Mouse (Mus musculus) heart, embryonic 16.5 days (tissue): Measurements from ENCODE around the gene Masp1. TPM values are rescaled to one million over a fixed set of nuclear protein-coding genes. Genes with fewer than 3 reads are reported as not detected.

ENCODE experiments used
- ATAC-seq: fragments of 200-750 bp; cut with Nextera tagmentation; replicated peaks from 2 replicates; pipeline ENCODE4 v1.8.0; 2017; ENCODE audit warnings: moderate number of reproducible peaks; ENCODE audit not compliant: insufficient read depth, low FRiP score; ENCODE audit errors: extremely low read depth
- H3K27ac ChIP-seq: fragments of 300-500 bp; sonication (generic); 2 replicates; pipeline ENCODE4 v1.5.1; 2014; ENCODE audit warnings: mild to moderate bottlenecking, low read length, control low read depth, moderate library complexity
- H3K27me3 ChIP-seq: fragments of 300-500 bp; sonication (generic); 2 replicates; pipeline ENCODE4 v1.6.1; 2014; ENCODE audit warnings: low read length, mixed read lengths; ENCODE audit not compliant: control insufficient read depth, insufficient read depth
- H3K36me3 ChIP-seq: fragments of 300-500 bp; sonication (generic); 2 replicates; pipeline ENCODE4 v1.6.1; 2014; ENCODE audit not compliant: control insufficient read depth, insufficient read depth
- H3K4me1 ChIP-seq: fragments of 300-500 bp; sonication (generic); 2 replicates; pipeline ENCODE4 v1.6.1; 2014; ENCODE audit warnings: low read length, mixed read lengths; ENCODE audit not compliant: control insufficient read depth, insufficient read depth
- H3K4me2 ChIP-seq: fragments of 300-500 bp; sonication (generic); 2 replicates; pipeline ENCODE4 v1.6.1; 2014; ENCODE audit warnings: low read depth, mild to moderate bottlenecking, control low read depth, low read length
- H3K4me3 ChIP-seq: fragments of 300-500 bp; sonication (generic); 2 replicates; pipeline ENCODE4 v1.5.1; 2014; ENCODE audit warnings: mild to moderate bottlenecking, control low read depth, low read length
- H3K9ac ChIP-seq: fragments of 300-500 bp; sonication (generic); 2 replicates; pipeline ENCODE4 v1.6.1; 2014; ENCODE audit warnings: low read length, control low read depth
- H3K9me3 ChIP-seq: fragments of 300-500 bp; sonication (generic); replicated peaks from 2 replicates; pipeline ENCODE4 v1.6.1; 2016; ENCODE audit warnings: low read length; ENCODE audit not compliant: control insufficient read depth
- WGBS: fragments of 180-500 bp; shearing (Covaris S2); extraction: QIAGEN DNeasy Blood & Tissue Kit; methylation state at CpG from one replicate; pipeline ENCODE4 v1.1.7; 2014; 5-methylcytosine and 5-hydroxymethylcytosine counted together
- polyA plus RNA-seq: library from polyadenylated mRNA; unstranded; fragments of >200 nt; fragmentation: Nextera tagmentation; extraction: Ambion mirVana; gene quantifications from 2 replicates; pipeline ENCODE4 v1.2.1, GENCODE M21; 2015

Gene Masp1
- polyA plus RNA-seq, 1 experiment from 2014 or later: 13.8 TPM

DNA sequence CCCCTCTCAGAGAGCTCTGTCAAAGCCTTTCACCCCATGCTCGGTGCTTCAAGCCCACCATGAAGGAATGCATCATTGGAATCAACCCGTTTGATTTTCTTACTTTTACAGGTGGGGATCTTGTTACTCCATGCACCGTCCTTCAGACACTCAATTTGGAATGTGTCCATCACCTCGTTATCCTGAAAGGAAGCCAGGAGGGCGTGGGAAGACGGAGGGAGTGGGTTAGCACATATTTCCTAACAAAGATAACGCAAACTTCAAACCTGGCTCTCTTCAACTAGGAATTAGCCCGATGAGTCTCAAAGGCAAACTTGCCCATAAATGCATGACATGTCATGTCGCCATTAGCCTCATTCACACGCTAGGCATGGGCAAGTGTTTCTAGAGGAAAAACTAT is 37.3 kb downstream of the Masp1 start:
- Histone ChIP-seq H3K9ac (no peak overlapping the region), H3K36me3 (peaks cover 5% of the 10 kb centered on the region; the same call in 1 of the 2 replicates), H3K4me1 (no peaks in the 10 kb centered on the region), H3K27me3 (no peaks in the 10 kb centered on the region), H3K27ac (no peak overlapping the region), H3K4me3 (no peak overlapping the region), H3K4me2 (no peak overlapping the region), H3K9me3 (no peaks in the 10 kb centered on the region)
- no peak for ATAC-seq
- WGBS: 69% methylated on average over 10 of the region's 10 CpGs

DNA sequence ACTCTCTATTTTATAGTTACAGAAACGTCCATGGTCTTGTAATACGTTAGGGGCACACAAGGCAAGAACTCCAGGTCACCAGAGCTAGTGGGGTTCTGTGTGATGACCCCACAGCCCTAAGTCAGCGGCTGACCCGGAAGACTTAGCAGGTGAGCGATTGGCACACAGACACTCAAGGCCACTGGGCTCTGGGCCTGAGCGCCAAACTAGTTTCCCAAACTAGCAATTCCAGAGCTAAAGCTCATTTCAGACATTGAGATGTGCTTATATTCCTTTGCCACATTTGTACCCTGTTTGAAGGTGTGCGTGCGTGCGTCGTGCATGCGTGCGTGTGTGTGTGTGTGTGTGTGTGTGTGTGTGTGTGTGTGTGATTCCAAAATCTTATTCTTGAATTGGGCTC is 37.8 kb downstream of the Masp1 start:
- H3K4me2 ChIP-seq: no peak overlapping the region
- peaks cover 5% of the 10 kb centered on the region; the same call in 1 of the 2 replicates for H3K36me3 ChIP-seq
- ATAC-seq: no peak
- H3K9me3 ChIP-seq: no peaks in the 10 kb centered on the region
- no peaks in the 10 kb centered on the region for H3K4me1 ChIP-seq
- no peak overlapping the region for H3K4me3 ChIP-seq
- H3K27me3 ChIP-seq: no peaks in the 10 kb centered on the region
- WGBS: 90% methylated on average over 12 of the region's 12 CpGs
- H3K27ac ChIP-seq: no peak overlapping the region
- H3K9ac ChIP-seq: no peak overlapping the region

DNA sequence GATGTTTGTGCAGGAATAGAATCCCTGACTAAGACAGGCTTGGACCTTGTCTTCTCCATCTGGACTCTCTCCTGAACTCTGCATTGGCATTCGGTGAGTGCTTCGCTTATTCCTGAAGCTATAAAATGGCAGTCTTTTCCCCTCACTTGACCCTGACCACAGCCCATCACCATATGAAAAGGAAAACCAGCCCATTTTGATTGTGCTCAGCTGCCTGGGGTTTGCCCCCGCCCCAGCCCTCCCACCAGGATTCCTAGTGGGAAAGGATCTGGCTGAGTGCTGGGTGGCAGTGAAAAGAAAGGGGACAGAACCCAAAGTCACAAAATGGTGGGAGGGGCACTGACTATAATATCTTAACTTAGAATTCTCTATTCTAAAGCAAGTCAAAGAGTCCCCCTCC is 38.4 kb downstream of the Masp1 start:
- Histone ChIP-seq H3K9ac (no peak overlapping the region), H3K27ac (no peak overlapping the region), H3K36me3 (peaks cover under 1% of the 10 kb centered on the region; the same call in 1 of the 2 replicates), H3K9me3 (no peaks in the 10 kb centered on the region), H3K4me3 (no peak overlapping the region), H3K4me2 (no peak overlapping the region), H3K27me3 (no peaks in the 10 kb centered on the region), H3K4me1 (no peaks in the 10 kb centered on the region)
- WGBS: 90% methylated on average over 3 of the region's 3 CpGs
- no peak for ATAC-seq

DNA sequence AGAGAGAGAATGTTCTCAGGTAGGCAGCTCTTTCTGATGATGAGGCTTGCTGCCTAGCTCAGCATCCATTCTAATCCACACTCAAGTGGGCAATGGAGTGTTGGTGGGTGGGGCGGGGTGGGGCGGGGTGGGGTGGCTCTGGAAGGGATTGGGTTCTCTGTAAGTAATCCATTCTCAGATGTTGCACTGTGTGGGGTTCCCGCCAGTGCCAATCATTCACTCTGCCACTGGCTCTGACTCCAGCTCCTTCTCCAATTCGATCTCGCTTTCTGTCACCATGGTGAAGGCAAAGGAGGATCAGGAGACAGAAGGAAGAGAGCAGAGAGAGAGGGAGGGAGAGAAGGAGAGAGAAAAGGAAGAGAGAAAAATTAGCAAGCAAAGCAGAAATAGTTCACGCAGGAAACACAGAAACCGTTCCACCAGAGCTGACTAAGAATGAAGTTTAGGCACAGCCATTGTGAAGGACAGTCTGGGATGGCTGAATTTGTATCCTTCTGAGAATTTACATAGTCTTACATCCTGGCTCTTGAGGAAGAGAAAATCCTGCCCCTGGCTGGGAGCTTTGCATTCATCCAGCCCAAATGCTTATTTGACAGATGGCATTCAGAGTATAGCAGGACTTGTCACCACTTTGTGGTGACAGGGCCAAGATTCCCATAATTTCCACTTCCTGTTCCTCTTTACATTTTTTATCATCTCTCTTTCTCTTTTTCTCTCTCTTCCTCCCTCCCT is 40.6 kb downstream of the Masp1 start:
- 72% methylated on average over 7 of the region's 7 CpGs for WGBS
- H3K36me3 ChIP-seq: no peaks in the 10 kb centered on the region
- H3K27me3 ChIP-seq: no peaks in the 10 kb centered on the region
- no peak overlapping the region for H3K4me2 ChIP-seq
- no peak overlapping the region for H3K9ac ChIP-seq
- no peak overlapping the region for H3K4me3 ChIP-seq
- no peak for ATAC-seq
- no peak overlapping the region for H3K27ac ChIP-seq
- H3K4me1 ChIP-seq: no peaks in the 10 kb centered on the region
- no peaks in the 10 kb centered on the region for H3K9me3 ChIP-seq

DNA sequence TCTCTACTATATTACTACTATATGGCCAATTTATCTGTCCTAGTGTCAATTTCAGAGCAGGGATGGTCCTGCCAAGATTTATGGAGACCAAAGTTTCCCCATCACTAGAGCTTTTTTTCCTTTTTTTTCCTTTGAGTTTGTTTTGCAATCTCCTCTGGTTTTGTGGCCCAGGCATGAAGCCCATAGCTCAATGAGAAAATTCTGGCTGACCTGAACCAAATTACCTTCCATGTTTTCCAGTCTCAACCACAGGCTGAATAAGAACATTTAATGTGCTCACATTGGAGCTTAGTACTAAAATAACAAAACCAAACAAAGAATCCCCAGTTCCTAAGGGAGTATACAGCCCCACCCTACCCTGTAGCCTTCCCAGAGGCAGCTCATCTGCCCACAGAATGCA is 44.0 kb downstream of the Masp1 start:
- Histone ChIP-seq H3K27ac (no peak overlapping the region), H3K36me3 (no peaks in the 10 kb centered on the region), H3K4me1 (no peaks in the 10 kb centered on the region), H3K27me3 (no peaks in the 10 kb centered on the region), H3K9ac (no peak overlapping the region), H3K4me2 (no peak overlapping the region), H3K4me3 (no peak overlapping the region), H3K9me3 (no peaks in the 10 kb centered on the region)
- no peak for ATAC-seq

DNA sequence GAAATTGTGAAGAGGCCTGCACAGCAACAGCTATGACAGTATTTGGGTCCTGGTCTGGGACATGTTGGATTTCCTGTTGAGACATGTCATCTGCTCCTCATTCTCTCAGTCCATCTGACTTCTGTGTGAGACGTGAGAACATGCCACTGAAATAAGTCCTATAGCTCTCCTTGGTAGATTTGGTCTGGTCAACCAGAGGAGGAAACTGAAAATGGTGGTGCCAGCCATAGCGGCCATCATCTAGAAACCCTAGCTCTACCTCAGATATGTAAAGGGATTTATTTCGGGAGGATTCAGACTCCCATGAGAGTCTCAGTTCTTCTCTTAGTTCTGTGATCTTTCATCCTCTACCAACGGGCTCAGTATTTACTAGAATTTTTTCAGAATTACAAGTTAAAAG is 45.0 kb downstream of the Masp1 start:
- ATAC-seq: no peak
- no peak overlapping the region for H3K4me2 ChIP-seq
- 81% methylated on average over 4 of the region's 4 CpGs for WGBS

DNA sequence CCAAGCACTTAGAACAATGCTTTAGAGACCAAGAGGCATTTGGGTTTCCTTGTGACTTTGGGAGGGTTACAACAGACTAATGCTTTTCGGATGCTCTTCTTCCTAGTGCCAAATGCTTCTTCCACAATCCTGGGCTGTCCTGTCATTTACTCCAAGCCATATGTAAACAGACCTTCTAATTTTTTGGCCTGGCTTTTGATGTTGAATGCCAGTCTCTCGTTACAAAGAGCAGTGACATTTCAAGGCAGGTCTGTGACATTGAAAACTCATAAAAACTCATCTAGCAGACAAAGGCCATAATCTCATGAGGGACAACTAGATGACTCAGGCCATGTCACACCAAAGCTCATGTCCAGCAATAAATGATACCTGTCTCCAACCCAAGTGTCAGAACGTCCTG is 48.6 kb downstream of the Masp1 start:
- no peaks in the 10 kb centered on the region for H3K9me3 ChIP-seq
- no peak overlapping the region for H3K9ac ChIP-seq
- no peaks in the 10 kb centered on the region for H3K4me1 ChIP-seq
- H3K27ac ChIP-seq: no peak overlapping the region
- ATAC-seq: no peak
- 69% methylated on average over 3 of the region's 3 CpGs for WGBS
- H3K4me3 ChIP-seq: no peak overlapping the region
- H3K4me2 ChIP-seq: no peak overlapping the region
- H3K36me3 ChIP-seq: no peaks in the 10 kb centered on the region
- no peaks in the 10 kb centered on the region for H3K27me3 ChIP-seq

More for the DNA sequence above, 45.0 kb downstream of the Masp1 start:
- Histone ChIP-seq H3K4me1 (no peaks in the 10 kb centered on the region), H3K9ac (no peak overlapping the region), H3K36me3 (no peaks in the 10 kb centered on the region), H3K27ac (no peak overlapping the region), H3K9me3 (no peaks in the 10 kb centered on the region), H3K4me3 (no peak overlapping the region), H3K27me3 (no peaks in the 10 kb centered on the region)

DNA sequence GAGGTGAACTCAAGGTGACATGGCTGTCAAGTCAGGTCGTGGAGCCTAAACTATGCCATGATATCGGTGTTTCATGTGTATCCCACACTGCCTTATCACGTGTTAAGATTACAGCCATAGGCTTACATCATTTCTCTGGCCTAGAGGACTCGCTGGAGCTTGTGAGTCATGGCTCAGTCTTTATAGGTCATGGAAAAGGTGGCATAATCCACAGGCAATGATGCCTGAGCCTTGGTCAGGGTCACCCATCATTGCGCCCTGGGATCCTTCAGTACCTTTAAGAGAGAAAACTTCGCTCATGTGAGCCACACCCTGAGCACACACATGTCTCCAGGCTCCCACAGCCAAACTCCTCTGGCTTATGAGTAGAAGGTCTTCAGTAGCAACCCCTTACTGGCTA is 49.1 kb downstream of the Masp1 start:
- Histone ChIP-seq H3K9me3 (no peaks in the 10 kb centered on the region), H3K4me2 (no peak overlapping the region), H3K27ac (no peak overlapping the region), H3K36me3 (no peaks in the 10 kb centered on the region), H3K9ac (no peak overlapping the region), H3K4me1 (no peaks in the 10 kb centered on the region), H3K27me3 (no peaks in the 10 kb centered on the region), H3K4me3 (no peak overlapping the region)
- 69% methylated on average over 6 of the region's 6 CpGs for WGBS
- ATAC-seq: no peak

DNA sequence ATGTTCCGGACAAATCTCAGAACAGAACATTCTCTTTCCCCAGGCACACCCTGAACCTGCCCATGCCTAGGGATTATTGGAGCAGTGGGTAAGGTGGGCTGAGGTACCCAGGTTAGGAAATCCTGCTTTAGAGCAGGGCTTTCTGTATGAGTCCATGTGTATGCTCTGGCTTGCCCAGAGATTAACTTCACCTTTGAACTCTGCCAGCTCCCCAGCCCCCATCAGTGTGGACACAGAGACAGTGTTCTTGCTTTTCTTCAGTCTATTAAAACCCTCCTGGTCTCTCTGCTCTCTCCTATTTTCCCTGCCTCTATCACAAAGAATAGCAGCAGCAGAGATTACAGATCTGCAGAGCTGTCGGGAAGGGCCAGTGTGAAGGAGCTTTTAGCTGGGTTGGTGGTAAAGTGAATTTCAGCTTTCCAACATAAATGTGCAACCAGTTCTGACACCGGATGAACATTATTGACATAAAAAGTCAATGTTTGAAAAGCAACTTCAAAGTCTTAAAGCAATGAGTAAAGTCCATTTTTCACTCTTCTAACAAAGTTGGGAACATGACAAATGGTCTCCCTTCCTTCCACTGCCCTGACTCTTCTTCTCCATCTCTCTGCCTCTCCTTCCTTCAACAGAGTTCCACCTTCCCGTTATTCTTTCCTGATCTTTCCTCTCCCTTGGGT is 56.8 kb downstream of the Masp1 start:
- no peaks in the 10 kb centered on the region for H3K27me3 ChIP-seq
- H3K36me3 ChIP-seq: no peaks in the 10 kb centered on the region
- no peak overlapping the region for H3K27ac ChIP-seq
- H3K4me2 ChIP-seq: no peak overlapping the region
- H3K4me1 ChIP-seq: no peaks in the 10 kb centered on the region
- H3K9ac ChIP-seq: no peak overlapping the region
- H3K4me3 ChIP-seq: no peak overlapping the region
- ATAC-seq: no peak
- H3K9me3 ChIP-seq: no peaks in the 10 kb centered on the region
- WGBS: 67% methylated on average over 4 of the region's 4 CpGs
